Mouse (Mus musculus): ENCODE measurements around the gene Sh3rf3.

- TF ChIP-seq POLR2A (IDR thresholded peaks at IDR 0.05; ENCODE audit: low read depth, low read length) (no peak), CTCF (IDR thresholded peaks at IDR 0.05; ENCODE audit: extremely low read depth, insufficient read depth, insufficient read length, insufficient replicate concordance) (no peak)
Measured at GRCm38 (mm10) chr10:58981674-58982329, 168.6 kb downstream of the Sh3rf3 start.

All from spleen, adult 2 months (tissue).